Mouse (Mus musculus): Measurements from ENCODE around the gene B4galt5.

- TF ChIP-seq CTCF (IDR thresholded peaks at IDR 0.05; ENCODE audit: low read depth), result no peak
- no peak for TF ChIP-seq EP300 (IDR thresholded peaks at IDR 0.05; ENCODE audit: low read depth)
These were observed 3.5 kb upstream of the B4galt5 start for GRCm38 (mm10) chr2:167352496-167352895.
